Mouse (Mus musculus): Measurements from ENCODE around the gene Ppfibp2. TPM values are rescaled to one million over a fixed set of nuclear protein-coding genes. Genes with fewer than 3 reads are reported as not detected.

Ppfibp2 gene
- polyA plus RNA-seq (2015; fragmentation: Nextera tagmentation; extraction: Ambion mirVana): 18.2 and 21.2 TPM in 2 replicates

GRCm38 (mm10) chr7:107594857-107595402, at the start of gene Ppfibp2:
Ppfibp2 (plus strand) TSS chr7:107595207.
- peak within 1 kb of the TSS; percentile 94 for H3K4me2 ChIP-seq
- ATAC-seq (ENCODE audit: insufficient number of reproducible peaks, low FRiP score, low TSS enrichment, low read depth): peak; percentile 70
- WGBS: under 1% methylated on average over 24 of the region's 24 CpGs
- peak within 1 kb of the TSS; percentile 37 for H3K9ac ChIP-seq
- H3K27ac ChIP-seq: peak within 1 kb of the TSS; percentile 69
- no peaks in the 10 kb centered on the region for H3K9me3 ChIP-seq
- H3K36me3 ChIP-seq: peaks cover 10% of the 10 kb centered on the region; the same call in 1 of the 2 replicates
- H3K27me3 ChIP-seq: no peaks in the 10 kb centered on the region
- peaks cover 14% of the 10 kb centered on the region for H3K4me1 ChIP-seq
- peak within 1 kb of the TSS; percentile 53 for H3K4me3 ChIP-seq

- WGBS: 82% methylated on average over 3 of the region's 3 CpGs
- no peak for ATAC-seq (ENCODE audit: insufficient number of reproducible peaks, low FRiP score, low TSS enrichment, low read depth)
Observed at GRCm38 (mm10) chr7:107547872-107548271, 47.1 kb upstream of the Ppfibp2 start.

GRCm38 (mm10) chr7:107553461-107553860, 41.5 kb upstream of the Ppfibp2 start:
- no peak overlapping the region for H3K4me2 ChIP-seq
- no peak overlapping the region for H3K9ac ChIP-seq
- H3K27ac ChIP-seq: no peak overlapping the region
- 24% methylated on average over 1 of the region's 1 CpGs for WGBS
- no peaks in the 10 kb centered on the region for H3K36me3 ChIP-seq
- no peaks in the 10 kb centered on the region for H3K9me3 ChIP-seq
- no peaks in the 10 kb centered on the region for H3K27me3 ChIP-seq
- H3K4me3 ChIP-seq: no peak overlapping the region
- no peak for ATAC-seq (ENCODE audit: insufficient number of reproducible peaks, low FRiP score, low TSS enrichment, low read depth)
- no peaks in the 10 kb centered on the region for H3K4me1 ChIP-seq

More at GRCm38 (mm10) chr7:107547872-107548271, 47.1 kb upstream of the Ppfibp2 start:
- no peaks in the 10 kb centered on the region for H3K9me3 ChIP-seq
- H3K27ac ChIP-seq: no peak overlapping the region
- H3K4me3 ChIP-seq: no peak overlapping the region
- no peaks in the 10 kb centered on the region for H3K36me3 ChIP-seq
- H3K9ac ChIP-seq: no peak overlapping the region
- H3K4me1 ChIP-seq: no peaks in the 10 kb centered on the region
- H3K4me2 ChIP-seq: no peak overlapping the region
- no peaks in the 10 kb centered on the region for H3K27me3 ChIP-seq

- ATAC-seq (ENCODE audit: insufficient number of reproducible peaks, low FRiP score, low TSS enrichment, low read depth): no peak
- no peaks in the 10 kb centered on the region for H3K9me3 ChIP-seq
- H3K27me3 ChIP-seq: no peaks in the 10 kb centered on the region
- no peak overlapping the region for H3K4me2 ChIP-seq
- H3K4me1 ChIP-seq: no peaks in the 10 kb centered on the region
- H3K9ac ChIP-seq: no peak overlapping the region
- no peaks in the 10 kb centered on the region for H3K36me3 ChIP-seq
- H3K27ac ChIP-seq: no peak overlapping the region
- H3K4me3 ChIP-seq: no peak overlapping the region
- WGBS: 91% methylated on average over 3 of the region's 3 CpGs
Observed at GRCm38 (mm10) chr7:107555906-107556305, 39.1 kb upstream of the Ppfibp2 start.

- no peaks in the 10 kb centered on the region for H3K27me3 ChIP-seq
- H3K27ac ChIP-seq: no peak overlapping the region
- H3K4me2 ChIP-seq: no peak overlapping the region
- H3K4me3 ChIP-seq: no peak overlapping the region
- H3K9ac ChIP-seq: no peak overlapping the region
- H3K36me3 ChIP-seq: no peaks in the 10 kb centered on the region
- no peaks in the 10 kb centered on the region for H3K9me3 ChIP-seq
- 64% methylated on average over 2 of the region's 2 CpGs for WGBS
- no peaks in the 10 kb centered on the region for H3K4me1 ChIP-seq
- ATAC-seq (ENCODE audit: insufficient number of reproducible peaks, low FRiP score, low TSS enrichment, low read depth): no peak
Observed at GRCm38 (mm10) chr7:107560675-107561074, 34.3 kb upstream of the Ppfibp2 start.

GRCm38 (mm10) chr7:107561584-107561983, 33.4 kb upstream of the Ppfibp2 start:
- no peak overlapping the region for H3K4me2 ChIP-seq
- no peak overlapping the region for H3K9ac ChIP-seq
- no peaks in the 10 kb centered on the region for H3K27me3 ChIP-seq
- H3K4me3 ChIP-seq: no peak overlapping the region
- no peak for ATAC-seq (ENCODE audit: insufficient number of reproducible peaks, low FRiP score, low TSS enrichment, low read depth)
- H3K36me3 ChIP-seq: no peaks in the 10 kb centered on the region
- peaks cover 4% of the 10 kb centered on the region for H3K4me1 ChIP-seq
- H3K27ac ChIP-seq: no peak overlapping the region
- 77% methylated on average over 3 of the region's 3 CpGs for WGBS
- no peaks in the 10 kb centered on the region for H3K9me3 ChIP-seq

GRCm38 (mm10) chr7:107563727-107564126, 31.3 kb upstream of the Ppfibp2 start:
- Histone ChIP-seq H3K27me3 (no peaks in the 10 kb centered on the region), H3K27ac (no peak overlapping the region)

GRCm38 (mm10) chr7:107567261-107567671, 27.7 kb upstream of the Ppfibp2 start, which contains the start of gene Olfml1:
Olfml1 (plus strand) TSS chr7:107567446.
- H3K9me3 ChIP-seq: no peaks in the 10 kb centered on the region
- H3K36me3 ChIP-seq: peaks cover 14% of the 10 kb centered on the region
- peak within 1 kb of the TSS; percentile 49 for H3K4me3 ChIP-seq
- peak within 1 kb of the TSS; percentile 52 for H3K4me2 ChIP-seq
- 16% methylated on average over 7 of the region's 7 CpGs for WGBS
- no peaks in the 10 kb centered on the region for H3K27me3 ChIP-seq
- peaks cover 17% of the 10 kb centered on the region for H3K4me1 ChIP-seq
- peak within 1 kb of the TSS; percentile 33; the same call in 1 of the 2 replicates for H3K9ac ChIP-seq
- H3K27ac ChIP-seq: peak within 1 kb of the TSS; percentile 90
- peak; percentile 94 for ATAC-seq (ENCODE audit: insufficient number of reproducible peaks, low FRiP score, low TSS enrichment, low read depth)

More at GRCm38 (mm10) chr7:107563727-107564126, 31.3 kb upstream of the Ppfibp2 start:
- no peaks in the 10 kb centered on the region for H3K9me3 ChIP-seq
- ATAC-seq (ENCODE audit: insufficient number of reproducible peaks, low FRiP score, low TSS enrichment, low read depth): no peak
- 45% methylated on average over 2 of the region's 2 CpGs for WGBS
- H3K4me1 ChIP-seq: peaks cover 8% of the 10 kb centered on the region
- H3K36me3 ChIP-seq: no peaks in the 10 kb centered on the region
- H3K4me3 ChIP-seq: no peak overlapping the region
- no peak overlapping the region for H3K4me2 ChIP-seq
- no peak overlapping the region for H3K9ac ChIP-seq

- peak; percentile 18; the same call in 1 of the 2 replicates for ATAC-seq (ENCODE audit: insufficient number of reproducible peaks, low FRiP score, low TSS enrichment, low read depth)
- Histone ChIP-seq H3K9me3 (no peaks in the 10 kb centered on the region), H3K27ac (peak overlapping the region; percentile 90), H3K4me2 (peak overlapping the region; percentile 49), H3K27me3 (no peaks in the 10 kb centered on the region), H3K9ac (peak overlapping the region; percentile 33; the same call in 1 of the 2 replicates), H3K4me1 (peaks cover 17% of the 10 kb centered on the region), H3K4me3 (peak overlapping the region; percentile 49), H3K36me3 (peaks cover 18% of the 10 kb centered on the region)
- 27% methylated on average over 5 of the region's 5 CpGs for WGBS
Observed at GRCm38 (mm10) chr7:107567674-107568073, 27.3 kb upstream of the Ppfibp2 start.

GRCm38 (mm10) chr7:107568971-107569370, 26.0 kb upstream of the Ppfibp2 start:
- no peak overlapping the region for H3K9ac ChIP-seq
- peak overlapping the region; percentile 52 for H3K4me2 ChIP-seq
- H3K36me3 ChIP-seq: peaks cover 21% of the 10 kb centered on the region
- 44% methylated on average over 4 of the region's 4 CpGs for WGBS
- peak overlapping the region; percentile 49 for H3K4me3 ChIP-seq
- peak overlapping the region; percentile 29 for H3K27ac ChIP-seq
- no peak for ATAC-seq (ENCODE audit: insufficient number of reproducible peaks, low FRiP score, low TSS enrichment, low read depth)
- no peaks in the 10 kb centered on the region for H3K27me3 ChIP-seq
- no peaks in the 10 kb centered on the region for H3K9me3 ChIP-seq
- H3K4me1 ChIP-seq: peaks cover 17% of the 10 kb centered on the region

- no peak for ATAC-seq (ENCODE audit: insufficient number of reproducible peaks, low FRiP score, low TSS enrichment, low read depth)
Observed at GRCm38 (mm10) chr7:107573856-107574255, 21.2 kb upstream of the Ppfibp2 start.

GRCm38 (mm10) chr7:107574276-107574675, 20.7 kb upstream of the Ppfibp2 start:
- no peak for ATAC-seq (ENCODE audit: insufficient number of reproducible peaks, low FRiP score, low TSS enrichment, low read depth)
- Histone ChIP-seq H3K27ac (no peak overlapping the region), H3K36me3 (peaks cover 57% of the 10 kb centered on the region), H3K9ac (no peak overlapping the region), H3K9me3 (no peaks in the 10 kb centered on the region), H3K4me3 (no peak overlapping the region), H3K27me3 (no peaks in the 10 kb centered on the region), H3K4me2 (no peak overlapping the region), H3K4me1 (peaks cover 4% of the 10 kb centered on the region; the same call in 1 of the 2 replicates)
- 73% methylated on average over 3 of the region's 3 CpGs for WGBS

More at GRCm38 (mm10) chr7:107573856-107574255, 21.2 kb upstream of the Ppfibp2 start:
- Histone ChIP-seq H3K9me3 (no peaks in the 10 kb centered on the region), H3K4me2 (no peak overlapping the region), H3K27ac (no peak overlapping the region), H3K9ac (no peak overlapping the region), H3K36me3 (peaks cover 57% of the 10 kb centered on the region), H3K27me3 (no peaks in the 10 kb centered on the region), H3K4me3 (no peak overlapping the region), H3K4me1 (peaks cover 8% of the 10 kb centered on the region; the same call in 1 of the 2 replicates)
- WGBS: 72% methylated on average over 2 of the region's 2 CpGs
